Mouse (Mus musculus): Measurements from ENCODE around the gene Arhgap28. TPM values are rescaled to one million over a fixed set of nuclear protein-coding genes. Genes with fewer than 3 reads are reported as not detected.

Arhgap28 gene
- polyA plus RNA-seq, 1 experiment from 2014 or later, result 6.7 TPM

- no peak for ATAC-seq
- Histone ChIP-seq H3K4me2 (ENCODE audit: low read length) (no peak overlapping the region), H3K9me3 (ENCODE audit: control insufficient read depth, low read length) (no peaks in the 10 kb centered on the region), H3K27me3 (replicated peaks; ENCODE audit: control insufficient read depth, insufficient read depth, low read length) (no peaks in the 10 kb centered on the region), H3K9ac (replicated peaks; ENCODE audit: low read depth, low read length) (no peak overlapping the region), H3K27ac (ENCODE audit: low read length) (no peak overlapping the region), H3K4me3 (replicated peaks; ENCODE audit: low read length) (no peak overlapping the region), H3K36me3 (ENCODE audit: control insufficient read depth, insufficient read depth) (no peaks in the 10 kb centered on the region), H3K4me1 (replicated peaks; ENCODE audit: control insufficient read depth, insufficient read depth, low read length) (no peaks in the 10 kb centered on the region)
- 69% methylated on average over 11 of the region's 11 CpGs for WGBS
Observed at GRCm38 (mm10) chr17:67950523-67951213, 53.3 kb downstream of the Arhgap28 start.

GRCm38 (mm10) chr17:67948601-67949000, 55.3 kb downstream of the Arhgap28 start:
- 83% methylated on average over 5 of the region's 5 CpGs for WGBS
- Histone ChIP-seq H3K27ac (ENCODE audit: low read length) (no peak overlapping the region), H3K9ac (replicated peaks; ENCODE audit: low read depth, low read length) (no peak overlapping the region), H3K27me3 (replicated peaks; ENCODE audit: control insufficient read depth, insufficient read depth, low read length) (no peaks in the 10 kb centered on the region), H3K4me3 (replicated peaks; ENCODE audit: low read length) (no peak overlapping the region), H3K4me1 (replicated peaks; ENCODE audit: control insufficient read depth, insufficient read depth, low read length) (no peaks in the 10 kb centered on the region), H3K4me2 (ENCODE audit: low read length) (no peak overlapping the region), H3K9me3 (ENCODE audit: control insufficient read depth, low read length) (no peaks in the 10 kb centered on the region), H3K36me3 (ENCODE audit: control insufficient read depth, insufficient read depth) (no peaks in the 10 kb centered on the region)
- ATAC-seq, result no peak

GRCm38 (mm10) chr17:67945453-67945852, 58.5 kb downstream of the Arhgap28 start:
- 68% methylated on average over 7 of the region's 7 CpGs for WGBS
- Histone ChIP-seq H3K27me3 (replicated peaks; ENCODE audit: control insufficient read depth, insufficient read depth, low read length) (no peaks in the 10 kb centered on the region), H3K9ac (replicated peaks; ENCODE audit: low read depth, low read length) (no peak overlapping the region), H3K4me1 (replicated peaks; ENCODE audit: control insufficient read depth, insufficient read depth, low read length) (no peaks in the 10 kb centered on the region), H3K27ac (ENCODE audit: low read length) (no peak overlapping the region), H3K4me3 (replicated peaks; ENCODE audit: low read length) (no peak overlapping the region), H3K9me3 (ENCODE audit: control insufficient read depth, low read length) (no peaks in the 10 kb centered on the region), H3K36me3 (ENCODE audit: control insufficient read depth, insufficient read depth) (no peaks in the 10 kb centered on the region), H3K4me2 (ENCODE audit: low read length) (no peak overlapping the region)
- ATAC-seq, result no peak

GRCm38 (mm10) chr17:67944256-67944655, 59.7 kb downstream of the Arhgap28 start:
- H3K4me3 ChIP-seq (replicated peaks; ENCODE audit: low read length), result no peak overlapping the region
- no peaks in the 10 kb centered on the region for H3K27me3 ChIP-seq (replicated peaks; ENCODE audit: control insufficient read depth, insufficient read depth, low read length)
- H3K36me3 ChIP-seq (ENCODE audit: control insufficient read depth, insufficient read depth), result no peaks in the 10 kb centered on the region
- WGBS, result 57% methylated on average over 7 of the region's 7 CpGs
- no peak overlapping the region for H3K27ac ChIP-seq (ENCODE audit: low read length)
- H3K9ac ChIP-seq (replicated peaks; ENCODE audit: low read depth, low read length), result no peak overlapping the region
- no peaks in the 10 kb centered on the region for H3K4me1 ChIP-seq (replicated peaks; ENCODE audit: control insufficient read depth, insufficient read depth, low read length)
- no peak for ATAC-seq
- no peak overlapping the region for H3K4me2 ChIP-seq (ENCODE audit: low read length)
- no peaks in the 10 kb centered on the region for H3K9me3 ChIP-seq (ENCODE audit: control insufficient read depth, low read length)

DNA sequence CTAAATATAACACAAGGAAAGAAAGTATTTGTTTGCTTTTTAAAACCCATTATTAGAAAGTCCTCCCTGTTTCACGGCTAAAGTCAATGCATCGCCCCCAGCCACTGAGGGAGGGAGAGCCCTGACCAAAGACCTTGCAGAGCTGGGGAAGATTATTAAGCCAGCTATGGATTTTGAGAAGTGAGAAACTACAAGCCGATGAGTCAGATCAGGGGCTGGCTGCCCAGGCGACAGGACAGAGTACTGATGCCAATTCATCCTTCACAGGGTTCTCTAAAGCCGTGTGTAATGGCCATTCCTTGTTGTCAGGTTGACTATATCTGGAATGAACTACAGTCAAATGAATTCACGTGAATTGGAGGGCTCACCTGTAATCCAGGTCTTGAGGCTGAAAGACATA, 62.9 kb downstream of the Arhgap28 start:
- Histone ChIP-seq H3K4me1 (replicated peaks; ENCODE audit: control insufficient read depth, insufficient read depth, low read length) (no peaks in the 10 kb centered on the region), H3K4me2 (ENCODE audit: low read length) (no peak overlapping the region), H3K27me3 (replicated peaks; ENCODE audit: control insufficient read depth, insufficient read depth, low read length) (no peaks in the 10 kb centered on the region), H3K36me3 (ENCODE audit: control insufficient read depth, insufficient read depth) (no peaks in the 10 kb centered on the region), H3K4me3 (replicated peaks; ENCODE audit: low read length) (no peak overlapping the region), H3K9ac (replicated peaks; ENCODE audit: low read depth, low read length) (no peak overlapping the region), H3K9me3 (ENCODE audit: control insufficient read depth, low read length) (no peaks in the 10 kb centered on the region), H3K27ac (ENCODE audit: low read length) (no peak overlapping the region)
- no peak for ATAC-seq
- 92% methylated on average over 6 of the region's 6 CpGs for WGBS

DNA sequence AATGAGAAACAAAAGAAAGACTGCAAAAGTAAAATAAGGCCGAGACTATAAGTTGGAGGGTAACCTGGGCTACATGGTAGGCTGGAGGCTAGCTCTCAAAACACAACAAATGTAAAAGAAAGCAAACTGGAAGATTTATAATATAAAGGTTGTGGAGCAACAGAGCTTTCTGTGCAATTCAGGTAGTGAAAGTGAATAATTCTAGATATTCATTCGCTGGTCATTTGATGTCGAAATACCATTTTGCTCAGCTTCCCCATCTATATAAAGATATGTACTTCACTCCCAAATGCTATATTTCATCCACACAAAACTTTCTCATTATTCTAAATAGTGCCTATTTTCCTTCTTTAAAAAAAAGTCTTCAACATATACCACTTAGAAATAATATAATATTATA, 66.9 kb downstream of the Arhgap28 start:
- H3K27ac ChIP-seq (ENCODE audit: low read length), result no peak overlapping the region
- no peaks in the 10 kb centered on the region for H3K27me3 ChIP-seq (replicated peaks; ENCODE audit: control insufficient read depth, insufficient read depth, low read length)
- H3K36me3 ChIP-seq (ENCODE audit: control insufficient read depth, insufficient read depth), result no peaks in the 10 kb centered on the region
- no peak overlapping the region for H3K4me3 ChIP-seq (replicated peaks; ENCODE audit: low read length)
- no peak overlapping the region for H3K9ac ChIP-seq (replicated peaks; ENCODE audit: low read depth, low read length)
- no peaks in the 10 kb centered on the region for H3K9me3 ChIP-seq (ENCODE audit: control insufficient read depth, low read length)
- H3K4me1 ChIP-seq (replicated peaks; ENCODE audit: control insufficient read depth, insufficient read depth, low read length), result no peaks in the 10 kb centered on the region
- WGBS, result 97% methylated on average over 3 of the region's 3 CpGs
- no peak for ATAC-seq
- H3K4me2 ChIP-seq (ENCODE audit: low read length), result no peak overlapping the region

GRCm38 (mm10) chr17:67935556-67935955, 68.4 kb downstream of the Arhgap28 start:
- H3K9ac ChIP-seq (replicated peaks; ENCODE audit: low read depth, low read length), result no peak overlapping the region
- H3K27me3 ChIP-seq (replicated peaks; ENCODE audit: control insufficient read depth, insufficient read depth, low read length), result no peaks in the 10 kb centered on the region
- no peak for ATAC-seq
- H3K4me3 ChIP-seq (replicated peaks; ENCODE audit: low read length), result no peak overlapping the region
- H3K9me3 ChIP-seq (ENCODE audit: control insufficient read depth, low read length), result no peaks in the 10 kb centered on the region
- 68% methylated on average over 4 of the region's 4 CpGs for WGBS
- H3K4me2 ChIP-seq (ENCODE audit: low read length), result no peak overlapping the region
- H3K4me1 ChIP-seq (replicated peaks; ENCODE audit: control insufficient read depth, insufficient read depth, low read length), result no peaks in the 10 kb centered on the region
- H3K36me3 ChIP-seq (ENCODE audit: control insufficient read depth, insufficient read depth), result no peaks in the 10 kb centered on the region
- H3K27ac ChIP-seq (ENCODE audit: low read length), result no peak overlapping the region

GRCm38 (mm10) chr17:67931396-67931795, 72.5 kb downstream of the Arhgap28 start:
- H3K4me2 ChIP-seq (ENCODE audit: low read length), result no peak overlapping the region
- 86% methylated on average over 6 of the region's 6 CpGs for WGBS
- no peak for ATAC-seq

DNA sequence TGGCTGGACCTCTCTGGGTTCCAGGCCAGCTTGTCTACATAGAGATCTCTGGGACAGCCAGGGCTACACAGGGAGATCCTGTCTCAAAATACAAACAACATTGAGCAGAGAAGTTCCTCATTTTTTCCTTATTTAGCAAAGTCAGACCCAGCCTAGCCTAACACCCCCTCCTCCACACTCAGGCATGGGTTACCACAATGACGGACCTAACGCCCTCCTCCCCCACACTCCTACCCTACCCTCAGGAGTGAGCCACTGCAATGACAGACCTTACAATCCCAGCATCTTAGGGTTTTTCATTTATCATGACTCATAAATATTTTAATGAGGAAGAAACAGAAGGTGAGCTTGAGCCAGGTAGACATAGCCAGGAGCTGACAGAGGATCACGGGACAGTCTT, 73.0 kb downstream of the Arhgap28 start:
- no peak overlapping the region for H3K4me3 ChIP-seq (replicated peaks; ENCODE audit: low read length)
- H3K4me1 ChIP-seq (replicated peaks; ENCODE audit: control insufficient read depth, insufficient read depth, low read length), result no peaks in the 10 kb centered on the region
- no peak overlapping the region for H3K9ac ChIP-seq (replicated peaks; ENCODE audit: low read depth, low read length)
- H3K36me3 ChIP-seq (ENCODE audit: control insufficient read depth, insufficient read depth), result no peaks in the 10 kb centered on the region
- no peaks in the 10 kb centered on the region for H3K9me3 ChIP-seq (ENCODE audit: control insufficient read depth, low read length)
- ATAC-seq, result no peak
- H3K27me3 ChIP-seq (replicated peaks; ENCODE audit: control insufficient read depth, insufficient read depth, low read length), result no peaks in the 10 kb centered on the region
- H3K4me2 ChIP-seq (ENCODE audit: low read length), result no peak overlapping the region
- no peak overlapping the region for H3K27ac ChIP-seq (ENCODE audit: low read length)
- WGBS, result 86% methylated on average over 3 of the region's 3 CpGs

More at GRCm38 (mm10) chr17:67931396-67931795, 72.5 kb downstream of the Arhgap28 start:
- Histone ChIP-seq H3K9ac (replicated peaks; ENCODE audit: low read depth, low read length) (no peak overlapping the region), H3K4me1 (replicated peaks; ENCODE audit: control insufficient read depth, insufficient read depth, low read length) (no peaks in the 10 kb centered on the region), H3K27me3 (replicated peaks; ENCODE audit: control insufficient read depth, insufficient read depth, low read length) (no peaks in the 10 kb centered on the region), H3K9me3 (ENCODE audit: control insufficient read depth, low read length) (no peaks in the 10 kb centered on the region), H3K36me3 (ENCODE audit: control insufficient read depth, insufficient read depth) (no peaks in the 10 kb centered on the region), H3K4me3 (replicated peaks; ENCODE audit: low read length) (no peak overlapping the region), H3K27ac (ENCODE audit: low read length) (no peak overlapping the region)

DNA sequence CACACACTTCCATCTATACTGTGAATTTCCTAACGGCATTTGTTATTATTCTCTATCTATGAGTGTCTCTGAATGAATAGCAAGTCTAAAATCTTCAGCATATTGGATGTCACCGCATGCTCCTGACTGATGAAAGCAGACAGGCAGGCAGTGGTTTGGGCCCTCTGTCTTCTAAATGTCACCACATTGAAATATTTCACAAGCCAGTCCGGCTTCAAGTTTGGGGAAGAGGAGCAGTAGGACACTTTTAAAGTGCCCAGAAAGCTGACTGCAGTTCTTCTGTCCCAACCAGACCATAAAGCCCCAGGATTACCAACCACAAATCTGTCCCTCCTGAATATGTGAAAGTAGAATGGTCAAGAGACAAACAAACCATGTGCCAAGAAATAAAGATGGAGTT, 73.5 kb downstream of the Arhgap28 start:
- H3K4me3 ChIP-seq (replicated peaks; ENCODE audit: low read length), result no peak overlapping the region
- H3K4me1 ChIP-seq (replicated peaks; ENCODE audit: control insufficient read depth, insufficient read depth, low read length), result no peaks in the 10 kb centered on the region
- no peak for ATAC-seq
- H3K36me3 ChIP-seq (ENCODE audit: control insufficient read depth, insufficient read depth), result no peaks in the 10 kb centered on the region
- no peak overlapping the region for H3K9ac ChIP-seq (replicated peaks; ENCODE audit: low read depth, low read length)
- H3K27me3 ChIP-seq (replicated peaks; ENCODE audit: control insufficient read depth, insufficient read depth, low read length), result no peaks in the 10 kb centered on the region
- no peaks in the 10 kb centered on the region for H3K9me3 ChIP-seq (ENCODE audit: control insufficient read depth, low read length)
- H3K27ac ChIP-seq (ENCODE audit: low read length), result no peak overlapping the region
- no peak overlapping the region for H3K4me2 ChIP-seq (ENCODE audit: low read length)
- 89% methylated on average over 3 of the region's 3 CpGs for WGBS

Data from forebrain, embryonic 16.5 days (tissue).